Mouse (Mus musculus) liver, adult 2 months (tissue): ENCODE measurements around the gene Ddn. TPM values are rescaled to one million over a fixed set of nuclear protein-coding genes. Genes with fewer than 3 reads are reported as not detected.

ENCODE experiments used
- DNase-seq: peaks from one replicate; pipeline ENCODE4 v3.0.0-alpha.2; 2011; ENCODE audit warnings: low read depth, low spot score; ENCODE audit errors: extremely low read depth
- H3K27ac ChIP-seq: fragments of 200-500 bp; replicated peaks from 2 replicates; pipeline ENCODE4 v1.5.1; 2012; ENCODE audit warnings: low read depth, mild to moderate bottlenecking, control low read depth, inconsistent platforms, low read length; ENCODE audit not compliant: insufficient read depth
- H3K27me3 ChIP-seq: fragments of 200-500 bp; 2 replicates; pipeline ENCODE4 v1.6.1; 2012; ENCODE audit warnings: mild to moderate bottlenecking, moderate library complexity, low read length, inconsistent platforms; ENCODE audit not compliant: control insufficient read depth, insufficient read depth
- H3K36me3 ChIP-seq: fragments of 200-500 bp; 2 replicates; pipeline ENCODE4 v1.6.1; 2012; ENCODE audit warnings: low read length, inconsistent platforms; ENCODE audit not compliant: control insufficient read depth, insufficient read depth
- H3K4me1 ChIP-seq: fragments of 200-500 bp; 2 replicates; pipeline ENCODE4 v1.6.1; 2011; ENCODE audit warnings: low read length; ENCODE audit not compliant: control insufficient read depth, insufficient read depth
- H3K4me3 ChIP-seq: fragments of 200-500 bp; 2 replicates; pipeline ENCODE4 v1.5.1; 2011; ENCODE audit warnings: low read depth, mild to moderate bottlenecking, control low read depth, low read length, moderate library complexity; ENCODE audit not compliant: insufficient read depth
- H3K79me2 ChIP-seq: fragments of 200-500 bp; 2 replicates; pipeline ENCODE4 v1.6.1; 2012; ENCODE audit warnings: inconsistent platforms, mild to moderate bottlenecking, low read length, moderate library complexity; ENCODE audit not compliant: control insufficient read depth, insufficient read depth
- H3K9ac ChIP-seq: fragments of 200-500 bp; 2 replicates; pipeline ENCODE4 v1.6.1; 2012; ENCODE audit warnings: low read depth, mild to moderate bottlenecking, control low read depth, inconsistent platforms, low read length
- CTCF ChIP-seq: fragments of 200-500 bp; IDR thresholded peaks from 2 replicates; pipeline ENCODE4 v1.5.1; 2011; ENCODE audit warnings: low read depth, low read length, control low read depth
- POLR2A ChIP-seq: fragments of 200-500 bp; IDR thresholded peaks from 2 replicates; pipeline ENCODE4 v1.6.1; 2011; ENCODE audit warnings: low read length, control low read depth; ENCODE audit not compliant: insufficient read depth; ENCODE audit errors: extremely low read depth
- WGBS: fragments of 180-500 bp; shearing (Covaris S2); methylation state at CpG from one replicate; pipeline ENCODE4 v1.1.7; 2018; 5-methylcytosine and 5-hydroxymethylcytosine counted together
- polyA plus RNA-seq: library from polyadenylated mRNA; depleted of rRNA; stranded (reverse); fragments of >200 nt; gene quantifications from 2 replicates; pipeline ENCODE4 v1.2.3, GENCODE M21; 2012
- total RNA-seq: library from RNA; depleted of rRNA; stranded (reverse); fragments of >200 nt; gene quantifications from 2 replicates; pipeline ENCODE4 v1.2.3, GENCODE M21; 2014

The Ddn gene
- total and polyA plus RNA-seq, 2 experiments = not detected

- H3K27me3 ChIP-seq = peaks cover 37% of the 10 kb centered on the region
- no peak overlapping the region for H3K27ac ChIP-seq
- no peak for DNase-seq
- H3K4me3 ChIP-seq = no peak overlapping the region
- no peaks in the 10 kb centered on the region for H3K79me2 ChIP-seq
- H3K4me1 ChIP-seq = peaks cover 4% of the 10 kb centered on the region
- TF ChIP-seq POLR2A = no peak
- TF ChIP-seq CTCF = no peak
- WGBS = 4% methylated on average over 75 of the region's 75 CpGs
- no peaks in the 10 kb centered on the region for H3K36me3 ChIP-seq
- no peak overlapping the region for H3K9ac ChIP-seq
Measured at GRCm38 (mm10) chr15:98792233-98793020, 16.9 kb downstream of the Ddn start.

GRCm38 (mm10) chr15:98791771-98792170, 17.5 kb downstream of the Ddn start:
- peaks cover 4% of the 10 kb centered on the region for H3K4me1 ChIP-seq
- TF ChIP-seq POLR2A = no peak
- TF ChIP-seq CTCF = no peak
- H3K4me3 ChIP-seq = no peak overlapping the region
- no peaks in the 10 kb centered on the region for H3K36me3 ChIP-seq
- peaks cover 37% of the 10 kb centered on the region for H3K27me3 ChIP-seq
- DNase-seq = no peak
- no peaks in the 10 kb centered on the region for H3K79me2 ChIP-seq
- H3K9ac ChIP-seq = no peak overlapping the region
- H3K27ac ChIP-seq = no peak overlapping the region
- 2% methylated on average over 23 of the region's 23 CpGs for WGBS

- Histone ChIP-seq H3K27me3 (peaks cover 35% of the 10 kb centered on the region), H3K9ac (no peak overlapping the region), H3K79me2 (no peaks in the 10 kb centered on the region), H3K4me1 (peaks cover 4% of the 10 kb centered on the region), H3K4me3 (no peak overlapping the region), H3K36me3 (no peaks in the 10 kb centered on the region), H3K27ac (no peak overlapping the region)
- no peak for DNase-seq
- WGBS = 2% methylated on average over 12 of the region's 12 CpGs
- TF ChIP-seq CTCF (no peak), POLR2A (no peak)
Measured at GRCm38 (mm10) chr15:98791221-98791620, 18.1 kb downstream of the Ddn start.

GRCm38 (mm10) chr15:98790761-98791160, 18.5 kb downstream of the Ddn start:
- 2% methylated on average over 23 of the region's 23 CpGs for WGBS
- H3K4me1 ChIP-seq = peaks cover 4% of the 10 kb centered on the region
- H3K9ac ChIP-seq = no peak overlapping the region
- no peak overlapping the region for H3K4me3 ChIP-seq
- DNase-seq = no peak
- H3K36me3 ChIP-seq = no peaks in the 10 kb centered on the region
- TF ChIP-seq CTCF (no peak), POLR2A (no peak)
- no peaks in the 10 kb centered on the region for H3K79me2 ChIP-seq
- no peak overlapping the region for H3K27ac ChIP-seq
- H3K27me3 ChIP-seq = peaks cover 30% of the 10 kb centered on the region

GRCm38 (mm10) chr15:98789661-98790535, 19.4 kb downstream of the Ddn start, which contains the start of gene Wnt1:
TSS of gene Wnt1 (plus strand) at chr15:98789857.
- H3K4me3 ChIP-seq = no peak within 1 kb of the TSS

More at GRCm38 (mm10) chr15:98789661-98790535, 19.4 kb downstream of the Ddn start, which contains the start of gene Wnt1:
- Histone ChIP-seq H3K36me3 (no peaks in the 10 kb centered on the region), H3K27ac (no peak within 1 kb of the TSS), H3K27me3 (peaks cover 30% of the 10 kb centered on the region), H3K4me1 (peaks cover 4% of the 10 kb centered on the region), H3K9ac (no peak within 1 kb of the TSS), H3K79me2 (no peaks in the 10 kb centered on the region)
- WGBS = 6% methylated on average over 51 of the region's 51 CpGs
- TF ChIP-seq POLR2A (no peak), CTCF (peak; percentile 70; the same call in 1 of the 2 replicates)
- DNase-seq = no peak
